Mouse (Mus musculus) stomach, postnatal 0 days (tissue): Measurements from ENCODE around the gene Ttll12. TPM values are rescaled to one million over a fixed set of nuclear protein-coding genes. Genes with fewer than 3 reads are reported as not detected.

Source experiments
- ATAC-seq: fragments of 200-750 bp; cut with Nextera tagmentation; 2 replicates; pipeline ENCODE4 v1.8.0; 2017; ENCODE audit not compliant: low FRiP score, low TSS enrichment
- DNase-seq: peaks from one replicate; pipeline ENCODE4 v3.0.0-alpha.2; 2016; ENCODE audit warnings: low spot score
- H3K27ac ChIP-seq: fragments of 300-500 bp; sonication (generic); replicated peaks from 2 replicates; pipeline ENCODE4 v1.5.1; 2014; ENCODE audit warnings: mild to moderate bottlenecking, control low read depth
- H3K27me3 ChIP-seq: fragments of 300-500 bp; sonication (generic); 2 replicates; pipeline ENCODE4 v1.6.1; 2014; ENCODE audit warnings: low read length; ENCODE audit not compliant: control insufficient read depth, insufficient read depth
- H3K36me3 ChIP-seq: fragments of 300-500 bp; sonication (generic); 2 replicates; pipeline ENCODE4 v1.6.1; 2014; ENCODE audit warnings: low read length, mixed read lengths; ENCODE audit not compliant: control insufficient read depth, insufficient read depth
- H3K4me1 ChIP-seq: fragments of 300-500 bp; sonication (generic); replicated peaks from 2 replicates; pipeline ENCODE4 v1.6.1; 2014; ENCODE audit warnings: antibody characterized with exemption; ENCODE audit not compliant: control insufficient read depth, insufficient read depth
- H3K4me2 ChIP-seq: fragments of 300-500 bp; sonication (generic); replicated peaks from 2 replicates; pipeline ENCODE4 v1.6.1; 2014; ENCODE audit warnings: low read depth, mild to moderate bottlenecking, control low read depth, moderate library complexity
- H3K4me3 ChIP-seq: fragments of 300-500 bp; sonication (generic); 2 replicates; pipeline ENCODE4 v1.5.1; 2014; ENCODE audit warnings: low read depth, low read length, control low read depth
- H3K9ac ChIP-seq: fragments of 300-500 bp; sonication (generic); 2 replicates; pipeline ENCODE4 v1.6.1; 2014; ENCODE audit warnings: mild to moderate bottlenecking, low read length, control low read depth, mixed read lengths
- H3K9me3 ChIP-seq: fragments of 300-500 bp; sonication (generic); 2 replicates; pipeline ENCODE4 v1.6.1; 2016; ENCODE audit warnings: low read length; ENCODE audit not compliant: control insufficient read depth
- CTCF ChIP-seq: IDR thresholded peaks from 2 replicates; pipeline ENCODE4 v1.5.1; 2016; ENCODE audit warnings: antibody characterized with exemption, low read depth, mild to moderate bottlenecking, moderate library complexity
- EP300 ChIP-seq: optimal IDR thresholded peaks from 2 replicates; pipeline ENCODE3; 2016; ENCODE audit warnings: antibody characterized with exemption
- WGBS: fragments of 180-500 bp; shearing (Covaris S2); extraction: QIAGEN DNeasy Blood & Tissue Kit; methylation state at CpG from one replicate; pipeline ENCODE4 v1.1.7; 2014; 5-methylcytosine and 5-hydroxymethylcytosine counted together
- polyA plus RNA-seq: library from polyadenylated mRNA; unstranded; fragments of >200 nt; fragmentation: Nextera tagmentation; extraction: Ambion mirVana; gene quantifications from 2 replicates; pipeline ENCODE4 v1.2.1, GENCODE M21; 2015

Ttll12 gene
- polyA plus RNA-seq, 1 experiment from 2014 or later = 17.3 TPM

GRCm38 (mm10) chr15:83530688-83531087 lies 64.3 kb downstream of the Ttll12 start:
- peak; percentile 8; the same call in 1 of the 2 replicates for ATAC-seq
- H3K4me2 ChIP-seq = no peak overlapping the region
- no peaks in the 10 kb centered on the region for H3K27me3 ChIP-seq
- DNase-seq = no peak
- H3K36me3 ChIP-seq = no peaks in the 10 kb centered on the region
- H3K9me3 ChIP-seq = no peaks in the 10 kb centered on the region
- H3K4me1 ChIP-seq = no peaks in the 10 kb centered on the region; the same call in 1 of the 2 replicates
- 56% methylated on average over 6 of the region's 6 CpGs for WGBS
- TF ChIP-seq EP300 = no peak
- H3K27ac ChIP-seq = peak overlapping the region; percentile 58; the same call in 1 of the 2 replicates
- no peak overlapping the region for H3K4me3 ChIP-seq
- no peak overlapping the region for H3K9ac ChIP-seq

DNA sequence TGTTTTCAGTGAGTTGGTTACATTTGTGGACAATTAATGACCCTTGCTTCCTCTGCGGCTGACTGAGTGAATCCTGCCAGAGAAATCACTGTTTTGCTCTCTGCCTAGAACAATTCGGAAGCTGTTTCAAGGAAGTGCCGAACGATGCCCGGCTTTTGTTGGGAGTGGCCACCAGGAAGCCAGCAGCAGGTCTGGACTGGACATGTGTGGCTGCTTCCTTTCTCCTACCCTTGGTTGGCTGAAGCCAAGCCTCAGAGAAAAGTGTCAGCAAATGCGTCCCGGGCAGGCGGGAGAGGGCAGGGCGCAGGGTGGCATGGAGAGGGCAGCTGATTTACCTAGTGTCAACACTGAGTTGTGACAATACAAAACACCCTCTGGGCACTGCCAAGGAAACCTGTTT lies 64.7 kb downstream of the Ttll12 start:
- 33% methylated on average over 9 of the region's 9 CpGs for WGBS
- no peaks in the 10 kb centered on the region; the same call in 1 of the 2 replicates for H3K4me1 ChIP-seq
- TF ChIP-seq CTCF (no peak), EP300 (no peak)
- peak overlapping the region; percentile 58; the same call in 1 of the 2 replicates for H3K27ac ChIP-seq
- peak; percentile 57 for DNase-seq
- no peak overlapping the region for H3K9ac ChIP-seq
- H3K9me3 ChIP-seq = no peaks in the 10 kb centered on the region
- H3K27me3 ChIP-seq = no peaks in the 10 kb centered on the region
- no peak overlapping the region for H3K4me2 ChIP-seq
- H3K36me3 ChIP-seq = no peaks in the 10 kb centered on the region
- peak; percentile 56 for ATAC-seq
- no peak overlapping the region for H3K4me3 ChIP-seq

GRCm38 (mm10) chr15:83529765-83530164 lies 65.2 kb downstream of the Ttll12 start:
- Histone ChIP-seq H3K27me3 (no peaks in the 10 kb centered on the region), H3K4me3 (no peak overlapping the region), H3K36me3 (no peaks in the 10 kb centered on the region), H3K9ac (no peak overlapping the region), H3K9me3 (no peaks in the 10 kb centered on the region), H3K27ac (no peak overlapping the region; the same call in 1 of the 2 replicates), H3K4me2 (no peak overlapping the region), H3K4me1 (no peaks in the 10 kb centered on the region; the same call in 1 of the 2 replicates)
- no peak for DNase-seq
- WGBS = 71% methylated on average over 5 of the region's 5 CpGs
- no peak for ATAC-seq
- TF ChIP-seq EP300 = no peak

- WGBS = 55% methylated on average over 4 of the region's 4 CpGs
- H3K9me3 ChIP-seq = no peaks in the 10 kb centered on the region
- H3K4me3 ChIP-seq = no peak overlapping the region
- ATAC-seq = no peak
- no peaks in the 10 kb centered on the region for H3K27me3 ChIP-seq
- no peak overlapping the region for H3K9ac ChIP-seq
- H3K4me2 ChIP-seq = no peak overlapping the region
- H3K27ac ChIP-seq = 0 out of 2 replicates have a peak overlapping the region, but pooled peaks have one; percentile 40
- H3K36me3 ChIP-seq = no peaks in the 10 kb centered on the region
- no peaks in the 10 kb centered on the region; the same call in 1 of the 2 replicates for H3K4me1 ChIP-seq
- TF ChIP-seq EP300 (no peak), CTCF (no peak)
- no peak for DNase-seq
Measured at GRCm38 (mm10) chr15:83528892-83529291, 66.1 kb downstream of the Ttll12 start.

DNA sequence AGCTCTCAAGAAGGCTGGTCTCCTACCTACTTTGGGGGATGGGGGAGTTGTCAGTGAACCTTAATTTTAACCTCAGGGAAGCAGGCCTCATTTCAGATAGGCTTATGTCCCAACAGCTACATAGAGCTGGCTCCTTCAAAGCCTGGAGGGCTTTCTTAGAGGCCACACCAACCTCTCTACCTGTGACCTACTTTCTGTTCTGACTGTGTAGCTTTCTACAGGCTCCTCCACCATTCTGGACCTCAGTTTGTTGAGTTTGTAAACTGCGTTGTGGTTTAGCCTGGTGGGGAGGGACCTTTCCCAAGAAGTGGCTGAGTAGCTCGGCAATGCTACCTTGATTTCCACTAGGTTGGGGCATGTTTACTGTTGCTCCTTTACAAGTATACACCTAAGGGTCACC lies 67.2 kb downstream of the Ttll12 start:
- ATAC-seq (no peak), DNase-seq (no peak)
- no peaks in the 10 kb centered on the region for H3K36me3 ChIP-seq
- H3K27ac ChIP-seq = no peak overlapping the region
- peak overlapping the region; percentile 90 for H3K4me2 ChIP-seq
- H3K4me1 ChIP-seq = no peaks in the 10 kb centered on the region; the same call in 1 of the 2 replicates
- no peak for TF ChIP-seq CTCF
- no peaks in the 10 kb centered on the region for H3K9me3 ChIP-seq
- no peak overlapping the region for H3K9ac ChIP-seq
- H3K4me3 ChIP-seq = 0 out of 2 replicates have a peak overlapping the region, but pooled peaks have one; percentile 49
- no peaks in the 10 kb centered on the region for H3K27me3 ChIP-seq
- WGBS = 74% methylated on average over 2 of the region's 2 CpGs

DNA sequence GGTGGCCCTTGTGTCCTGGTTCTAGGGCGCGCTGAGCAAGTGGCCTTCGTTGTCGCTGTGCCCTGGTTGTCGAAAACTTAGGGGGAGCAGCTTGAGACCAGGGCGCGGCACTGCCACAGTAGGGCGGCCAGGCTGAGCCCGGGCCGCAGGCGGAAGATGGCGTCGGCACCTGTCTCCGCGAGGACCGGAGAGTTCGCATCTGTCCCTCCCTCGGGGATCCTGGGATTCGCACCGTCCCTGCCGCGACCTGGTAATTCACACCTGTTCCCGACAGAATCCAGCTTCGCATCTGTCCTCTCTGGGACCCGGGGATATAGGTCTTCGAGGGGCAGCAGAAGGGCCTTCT lies 67.9 kb downstream of the Ttll12 start:
- H3K27ac ChIP-seq = no peak overlapping the region
- peak; percentile 41 for DNase-seq
- no peaks in the 10 kb centered on the region for H3K27me3 ChIP-seq
- TF ChIP-seq EP300 (no peak), CTCF (no peak)
- no peaks in the 10 kb centered on the region for H3K9me3 ChIP-seq
- peak overlapping the region; percentile 49 for H3K4me3 ChIP-seq
- H3K36me3 ChIP-seq = no peaks in the 10 kb centered on the region
- 3% methylated on average over 26 of the region's 26 CpGs for WGBS
- no peaks in the 10 kb centered on the region; the same call in 1 of the 2 replicates for H3K4me1 ChIP-seq
- peak; percentile 19; the same call in 1 of the 2 replicates for ATAC-seq
- peak overlapping the region; percentile 90 for H3K4me2 ChIP-seq
- peak overlapping the region; percentile 63 for H3K9ac ChIP-seq
